Mouse (Mus musculus): ENCODE measurements around the gene Pou6f2.

Gene Pou6f2

GRCm38 (mm10) chr13:18218566-18219234, 178.8 kb downstream of the Pou6f2 start:
- DNase-seq (ENCODE audit: low spot score): no peak

DNA sequence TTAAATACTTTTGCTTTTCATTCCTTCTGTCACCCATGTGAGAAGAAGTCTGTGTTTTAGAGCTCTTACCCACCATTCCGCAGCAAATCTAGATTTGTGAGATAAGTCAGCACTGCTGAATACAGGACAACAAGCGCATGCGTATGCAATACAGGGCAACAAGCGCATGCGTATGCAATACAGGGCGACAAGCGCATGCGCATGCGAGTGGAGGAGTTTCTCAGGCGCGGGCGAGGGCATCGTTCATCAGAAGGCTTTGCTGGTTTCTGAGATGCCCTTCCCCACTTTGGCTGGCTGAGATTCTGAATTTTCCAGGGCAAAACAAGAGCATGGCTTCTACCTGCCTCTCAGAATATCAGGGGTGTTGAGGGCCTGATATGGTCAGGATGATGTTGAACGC, 186.2 kb downstream of the Pou6f2 start:
- DNase-seq (ENCODE audit: low spot score): no peak

DNA sequence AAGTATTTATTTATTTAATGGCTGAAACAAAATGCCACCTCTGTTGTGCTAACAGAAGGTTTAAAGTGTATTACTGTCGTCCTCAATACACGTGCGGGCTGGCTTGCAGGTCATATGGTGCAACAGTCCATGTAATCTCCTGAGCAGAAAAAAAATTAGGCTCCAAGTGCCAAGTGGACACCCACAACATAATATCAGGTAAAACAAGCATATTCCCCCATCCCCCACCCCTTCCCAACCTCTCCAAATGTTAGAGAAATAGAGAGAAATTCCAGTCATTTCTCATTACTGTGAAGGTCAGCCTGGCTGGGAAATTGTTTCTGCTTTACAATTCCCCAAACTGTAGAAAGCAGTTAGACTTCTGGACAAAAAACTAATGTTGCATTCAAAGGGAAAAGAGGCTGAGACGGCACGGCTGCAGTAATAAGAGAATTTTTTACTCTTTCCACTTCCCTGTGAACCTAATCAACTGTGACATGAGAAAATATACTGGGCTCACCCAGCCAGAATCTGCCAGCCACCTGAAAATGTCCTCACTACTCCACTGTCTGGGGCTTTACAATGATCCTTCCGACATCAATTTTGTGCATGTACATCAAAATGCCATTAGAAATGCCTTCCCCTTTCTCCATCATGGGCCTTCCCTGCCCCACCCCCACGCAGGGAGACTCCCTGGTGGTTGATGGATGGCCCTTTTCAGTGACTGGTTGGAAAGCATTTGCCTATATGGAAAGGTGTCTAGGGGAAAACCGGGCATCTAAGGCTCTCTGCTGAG, 192.8 kb downstream of the Pou6f2 start:
- no peak for DNase-seq (ENCODE audit: low spot score)

- DNase-seq (ENCODE audit: low spot score): no peak
These were observed 223.5 kb downstream of the Pou6f2 start for GRCm38 (mm10) chr13:18174003-18174402.

DNA sequence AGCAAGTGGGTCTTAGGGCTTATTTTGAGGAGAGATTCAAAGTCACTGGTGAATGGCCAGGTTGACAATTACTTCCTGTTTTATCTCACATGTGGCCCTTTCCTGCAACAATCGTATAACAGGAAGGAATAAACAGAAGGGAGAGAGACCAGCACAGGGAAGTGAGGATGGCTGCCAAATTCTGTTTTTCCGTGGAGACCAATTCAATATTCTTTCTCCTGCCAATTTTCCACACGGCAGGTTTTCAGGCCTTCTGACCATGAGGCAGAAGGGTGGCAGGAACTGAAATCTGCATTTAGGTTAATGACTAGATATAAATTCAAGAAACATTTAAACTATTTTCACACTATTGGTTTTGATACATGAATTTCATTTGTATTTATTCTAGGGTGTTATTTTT, 224.5 kb downstream of the Pou6f2 start:
- no peak for DNase-seq (ENCODE audit: low spot score)

GRCm38 (mm10) chr13:18172334-18172733, 225.2 kb downstream of the Pou6f2 start:
- no peak for DNase-seq (ENCODE audit: low spot score)

- DNase-seq (ENCODE audit: low spot score): no peak
These were observed 233.3 kb downstream of the Pou6f2 start for GRCm38 (mm10) chr13:18164182-18164581.

DNA sequence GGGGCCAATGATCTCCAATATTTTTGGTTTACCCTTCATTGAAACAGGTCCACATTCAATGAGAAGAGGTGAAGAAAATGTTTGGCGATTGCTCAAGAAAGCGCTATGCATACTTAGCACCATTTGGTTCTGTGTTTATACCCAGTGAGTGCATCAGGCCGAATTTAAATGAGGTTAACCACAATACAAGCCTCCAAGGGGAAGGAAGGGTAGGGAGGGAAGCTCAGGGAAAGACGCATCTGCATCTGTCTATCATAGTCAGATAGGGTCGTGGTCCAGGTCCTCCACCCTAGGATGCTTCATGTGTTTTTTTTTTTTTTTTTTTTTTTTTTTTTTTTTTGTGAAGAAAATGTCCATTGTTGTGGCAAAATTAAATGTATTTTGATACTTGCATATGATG, 236.9 kb downstream of the Pou6f2 start:
- no peak for DNase-seq (ENCODE audit: low spot score)

- no peak for DNase-seq (ENCODE audit: low spot score)
These were observed 243.4 kb downstream of the Pou6f2 start for GRCm38 (mm10) chr13:18153949-18154582.

- no peak for DNase-seq (ENCODE audit: low spot score)
These were observed 263.8 kb downstream of the Pou6f2 start for GRCm38 (mm10) chr13:18133646-18134045.

DNA sequence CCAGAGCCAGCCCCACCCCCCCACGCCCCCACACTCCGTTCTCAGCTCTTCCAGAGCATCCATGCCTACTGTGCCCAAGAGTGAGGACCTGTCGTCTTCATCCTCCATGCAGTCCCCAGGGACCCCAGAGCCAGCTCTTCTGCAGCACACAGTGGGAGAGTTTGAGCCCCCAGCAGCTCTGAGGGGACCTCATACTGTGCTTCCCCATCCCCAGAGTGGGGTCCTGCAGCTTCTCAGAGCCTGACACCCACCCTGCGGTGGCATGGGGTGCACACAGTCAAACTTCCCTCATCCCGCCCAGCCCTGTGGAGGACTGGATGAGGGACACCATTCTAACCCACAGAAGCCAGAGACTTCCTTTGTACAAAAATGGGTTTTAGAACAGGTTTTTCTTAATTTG, 264.3 kb downstream of the Pou6f2 start:
- DNase-seq (ENCODE audit: low spot score): no peak

DNA sequence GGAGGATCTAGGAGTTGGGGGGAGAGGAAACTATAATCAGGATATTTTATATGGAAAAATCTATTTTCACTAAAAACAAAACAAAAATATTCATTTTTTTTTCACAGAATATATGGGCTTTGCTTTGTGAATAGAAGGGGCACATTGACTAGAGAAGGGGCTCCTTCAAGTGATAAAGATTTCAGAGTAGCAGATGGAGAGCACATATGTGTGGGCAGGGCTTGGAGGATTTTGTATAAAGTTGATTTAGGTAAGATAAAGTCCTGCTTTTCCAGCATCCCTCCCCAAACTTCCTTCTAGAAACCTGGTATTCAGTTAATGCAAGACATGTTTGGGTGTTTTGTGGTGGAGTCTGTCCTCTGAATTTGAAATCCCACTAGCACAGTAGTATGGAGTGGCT, 266.2 kb downstream of the Pou6f2 start:
- no peak for DNase-seq (ENCODE audit: low spot score)

GRCm38 (mm10) chr13:18129697-18130096, 267.8 kb downstream of the Pou6f2 start:
- no peak for DNase-seq (ENCODE audit: low spot score)

- DNase-seq (ENCODE audit: low spot score): no peak
These were observed 268.7 kb downstream of the Pou6f2 start for GRCm38 (mm10) chr13:18128826-18129225.

DNA sequence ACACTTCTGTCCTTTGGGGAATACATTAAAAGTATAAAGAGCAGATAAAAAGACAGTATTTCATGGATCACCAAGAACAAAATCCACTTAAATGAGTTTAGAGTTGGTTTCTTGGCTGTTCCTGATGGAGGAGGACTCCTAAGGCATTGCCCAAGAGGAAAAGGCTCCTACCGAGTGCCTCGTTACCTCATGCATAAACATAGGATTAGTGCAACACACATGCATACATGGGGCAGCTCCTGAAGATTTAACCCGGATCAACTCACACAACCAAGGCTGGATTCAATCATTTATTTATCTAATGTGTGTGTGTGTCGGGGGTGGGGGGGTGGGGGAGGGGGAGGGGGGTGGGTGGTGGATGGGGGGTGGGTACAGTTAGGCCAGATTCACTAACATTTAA, 269.4 kb downstream of the Pou6f2 start:
- no peak for DNase-seq (ENCODE audit: low spot score)

DNA sequence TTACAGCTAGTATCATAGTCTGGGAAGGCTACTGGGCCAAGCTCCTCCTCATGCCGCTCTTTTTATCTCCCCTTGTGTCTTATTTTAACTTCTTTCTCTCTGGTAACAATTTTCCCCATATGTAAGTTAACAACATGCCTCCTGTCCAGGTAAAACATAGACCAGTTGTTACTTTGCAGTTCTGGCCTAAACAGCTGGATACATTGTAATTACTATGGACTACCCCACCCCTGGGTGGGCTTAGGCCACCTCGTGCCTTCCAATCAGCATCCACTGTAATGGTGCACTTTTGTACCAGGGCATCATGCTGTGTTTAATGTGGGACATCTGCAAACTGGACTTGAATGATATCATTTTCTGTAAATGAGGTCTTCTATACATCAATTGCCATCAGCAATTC, 271.4 kb downstream of the Pou6f2 start:
- no peak for DNase-seq (ENCODE audit: low spot score)

- no peak for DNase-seq (ENCODE audit: low spot score)
These were observed 272.1 kb downstream of the Pou6f2 start for GRCm38 (mm10) chr13:18125226-18126000.

- DNase-seq (ENCODE audit: low spot score): no peak
These were observed 273.1 kb downstream of the Pou6f2 start for GRCm38 (mm10) chr13:18124368-18124767.

DNA sequence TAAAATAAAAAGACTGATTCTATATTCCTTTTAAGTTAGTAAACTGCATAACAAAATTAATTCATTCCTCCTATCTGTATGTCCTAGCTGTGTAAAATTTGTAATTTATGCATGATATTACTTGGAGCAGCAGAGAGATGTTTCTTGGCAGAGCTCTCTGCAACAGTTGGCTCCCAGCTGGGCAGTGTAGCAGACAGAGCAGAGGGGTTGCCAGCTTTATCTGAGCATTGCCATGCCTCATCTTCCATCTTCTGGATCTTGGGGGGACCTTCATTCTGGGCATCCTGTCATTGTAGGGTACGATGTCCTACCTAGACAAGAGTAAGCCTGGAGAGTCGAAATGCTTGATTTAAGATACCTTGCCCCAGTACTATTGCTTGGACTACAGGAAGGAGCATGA, 277.1 kb downstream of the Pou6f2 start:
- no peak for DNase-seq (ENCODE audit: low spot score)

GRCm38 (mm10) chr13:18081443-18082119, 315.9 kb downstream of the Pou6f2 start:
- DNase-seq (ENCODE audit: low spot score): no peak

All from T-cell, adult 2 months (primary cell).